In genomic region chr17:45566031-45566359, GRCm38 (mm10) we compare ENCODE assay signal across 1 mouse cellular context.
TF ChIP-seq lines count a peak whose summit lies in the region.

No protein-coding gene starts in this region.

TF ChIP-seq in MEL, 35 proteins besides CTCF, POLR2A, EP300 and RAD21:
- 0 out of 2 replicates have a peak, but pooled peaks have one; percentile 9 for TF ChIP-seq TAL1 (IDR thresholded peaks at IDR 0.05; ENCODE audit: low read length)
- no peak for TF ChIP-seq ELF1 (IDR thresholded peaks at IDR 0.05; ENCODE audit: low read depth, low read length)
